Mouse (Mus musculus) Muller cell, postnatal 12 days (primary cell): ENCODE results near the gene Spdye4b.
"Not testable (repeated sequence)": the region's sequence is repeated elsewhere in the genome, so short reads cannot be mapped to it uniquely, and the experiment has no call there.

Experiments used
- DNase-seq: peaks from one replicate; pipeline ENCODE4 v3.0.0-alpha.2; 2015; ENCODE audit errors: inconsistent ontology term

Spdye4b gene

DNA sequence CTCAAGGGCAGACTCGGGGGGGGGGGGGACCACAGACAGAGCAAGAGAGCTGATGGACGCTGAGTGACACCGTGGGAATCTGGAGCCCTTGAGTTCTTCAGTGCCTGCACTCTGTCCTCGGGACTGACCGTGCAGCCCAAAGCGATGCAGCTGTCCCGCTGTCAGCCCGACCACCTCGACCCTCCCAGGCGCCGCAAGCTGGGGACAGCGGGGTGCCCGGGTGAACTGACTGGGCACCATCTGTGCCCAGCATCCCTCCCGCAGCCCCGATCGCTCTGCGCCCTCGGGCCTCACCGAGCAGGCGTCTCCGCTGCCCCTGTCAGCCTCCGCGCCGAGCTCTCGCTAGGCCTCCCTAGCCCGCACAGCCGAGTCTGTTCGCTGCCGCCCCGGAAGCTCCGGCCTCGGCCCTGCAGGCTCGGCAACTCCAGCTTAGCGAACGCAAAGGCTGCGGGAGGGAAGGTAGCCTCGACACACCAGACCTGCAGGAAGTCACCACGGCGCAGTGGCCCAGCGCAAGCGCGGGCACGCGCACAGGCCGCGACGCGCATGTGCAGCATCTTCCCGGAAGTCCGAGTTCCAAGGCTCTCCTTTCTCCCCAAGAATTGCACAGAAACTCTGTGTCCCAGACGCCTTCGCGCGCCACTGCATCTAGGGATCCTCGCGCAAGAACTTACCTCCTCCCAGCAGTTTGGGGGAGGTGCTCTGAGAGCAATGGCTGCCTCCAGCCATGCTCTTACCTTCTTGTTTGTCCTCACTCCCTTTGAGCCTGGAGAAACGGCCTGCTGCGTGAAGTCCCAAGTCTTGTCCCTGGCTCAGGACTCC lies at the start of gene Spdye4b, which contains the start of gene Rbak:
TSS of gene Spdye4b (plus strand) at position 763 of the 822 bp plus-strand sequence.
TSS of gene Rbak (minus strand) at position 521 of the 822 bp plus-strand sequence.
- DNase-seq: peak; percentile 94

DNA sequence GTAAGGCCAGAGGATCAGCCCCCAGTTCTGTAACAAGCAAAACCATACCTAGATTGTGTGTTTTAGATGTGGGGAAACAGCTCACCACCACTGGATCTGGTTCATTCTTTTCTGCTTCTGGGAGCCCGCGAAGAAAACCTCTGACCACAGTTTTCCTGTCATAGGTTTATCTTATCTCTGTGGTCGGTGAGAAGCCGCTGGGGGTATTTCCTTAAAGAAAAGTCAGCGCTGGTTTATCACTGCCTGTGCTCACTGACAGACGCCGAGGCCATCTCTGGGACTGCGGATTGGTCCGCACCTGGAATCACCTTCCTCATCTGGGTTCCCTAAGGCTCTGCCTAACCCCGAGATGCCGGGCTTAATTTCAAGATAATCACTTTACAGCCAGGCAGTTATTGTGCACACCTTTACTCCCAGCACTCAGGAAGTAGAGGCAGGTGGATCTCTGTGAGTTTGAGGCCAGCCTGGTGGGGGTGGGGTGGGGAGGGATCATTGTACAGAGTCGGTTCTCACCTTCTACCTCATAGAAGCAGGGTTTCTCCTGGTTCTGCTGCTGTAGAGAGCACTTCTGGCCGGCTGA lies 47.8 kb upstream of the Spdye4b start:
- DNase-seq: no peak

DNA sequence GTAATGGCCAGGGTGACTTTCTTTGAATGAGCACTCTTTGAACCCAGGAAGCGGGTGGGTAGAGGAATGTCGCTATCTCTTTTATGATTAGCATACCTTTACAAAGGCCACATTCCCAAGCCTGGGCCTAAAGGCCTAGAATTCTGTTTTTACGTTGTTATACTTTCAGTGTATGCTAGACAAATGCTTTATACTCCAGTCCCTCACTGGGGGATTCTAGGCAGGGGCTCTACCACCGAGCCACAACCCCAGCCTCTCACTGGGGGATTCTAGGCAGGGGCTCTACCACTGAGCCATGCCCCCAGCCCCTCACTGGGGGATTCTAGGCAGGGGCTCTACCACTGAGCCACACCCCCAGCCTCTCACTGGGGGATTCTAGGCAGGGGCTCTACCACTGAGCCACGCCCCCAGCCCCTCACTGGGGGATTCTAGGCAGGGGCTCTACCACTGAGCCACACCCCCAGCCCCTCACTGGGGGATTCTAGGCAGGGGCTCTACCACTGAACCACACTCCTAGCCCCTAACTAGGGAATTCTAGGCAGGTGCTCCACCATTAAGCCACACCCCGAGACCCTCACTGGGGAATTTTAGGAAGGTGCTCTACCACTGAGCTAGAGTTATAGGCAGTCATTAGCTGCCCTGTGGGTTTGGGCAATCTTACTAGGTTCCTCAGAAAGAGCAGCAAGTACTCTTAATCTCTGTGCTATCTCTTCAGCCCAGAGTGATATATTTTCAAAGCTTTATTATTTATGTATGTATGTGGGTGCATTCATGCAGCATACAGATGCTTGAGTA lies 46.4 kb upstream of the Spdye4b start:
- not testable (repeated sequence) for DNase-seq

DNA sequence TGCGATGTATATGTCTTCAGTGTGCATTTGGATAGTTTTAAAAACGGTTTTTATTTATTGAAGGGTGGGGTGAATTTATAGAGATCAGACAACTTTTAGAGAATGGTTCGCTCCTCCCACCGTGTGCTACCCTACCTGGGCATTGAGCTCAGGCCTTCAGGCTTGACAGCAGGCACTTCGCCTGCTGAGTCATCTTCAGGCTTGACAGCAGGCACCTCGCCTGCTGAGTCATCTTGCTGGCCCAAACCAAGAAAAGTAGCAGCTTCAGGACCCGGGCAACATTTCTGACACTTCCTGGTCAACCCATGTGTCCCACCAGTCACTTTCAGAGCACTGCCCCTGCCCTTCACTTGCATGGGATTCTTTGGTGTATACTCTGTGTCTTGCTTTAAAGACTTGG lies 45.8 kb upstream of the Spdye4b start:
- DNase-seq: no peak

DNA sequence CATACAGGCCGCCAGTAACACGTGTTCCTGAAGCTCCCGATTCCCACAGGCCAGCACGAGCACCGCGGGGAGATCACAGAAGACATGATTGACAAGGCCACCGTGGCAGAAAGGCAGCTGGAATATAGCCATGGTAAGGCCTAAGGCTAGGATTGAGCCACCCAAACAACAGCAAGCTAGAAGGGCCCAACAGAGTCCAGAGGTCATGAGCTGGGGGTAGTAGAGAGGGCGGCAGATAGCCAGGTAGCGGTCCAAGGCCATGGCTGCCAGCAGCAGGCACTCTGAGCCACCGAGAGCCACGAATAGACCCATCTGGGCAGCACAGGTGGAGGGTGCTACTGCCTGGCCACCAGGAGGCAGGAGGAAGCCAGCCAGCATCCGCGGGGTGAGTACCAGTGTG lies 43.2 kb upstream of the Spdye4b start:
- DNase-seq: no peak

DNA sequence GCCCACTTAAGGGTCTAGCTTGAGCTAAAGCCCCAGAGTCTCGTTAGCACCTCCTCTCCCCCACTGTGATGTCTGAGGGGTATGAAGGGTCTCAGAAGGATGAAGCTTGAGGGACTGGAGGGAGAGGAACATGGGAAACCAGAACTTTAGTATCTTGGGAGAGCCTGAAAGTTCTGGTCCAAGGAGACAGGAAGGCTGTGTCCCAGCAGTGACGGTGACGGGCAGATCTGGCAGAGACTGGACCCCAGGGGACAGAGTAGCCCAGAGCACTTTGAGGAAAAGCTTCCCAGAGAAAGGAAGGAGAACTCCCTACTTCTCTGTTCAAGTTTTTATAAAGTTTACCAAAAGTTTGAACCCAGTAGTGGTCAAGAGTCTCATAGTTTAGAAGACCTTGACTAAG lies 33.3 kb upstream of the Spdye4b start, which contains the start of gene Olfr718-ps1:
TSS of gene Olfr718-ps1 (minus strand) at position 101 of the 400 bp plus-strand sequence.
- no peak for DNase-seq

DNA sequence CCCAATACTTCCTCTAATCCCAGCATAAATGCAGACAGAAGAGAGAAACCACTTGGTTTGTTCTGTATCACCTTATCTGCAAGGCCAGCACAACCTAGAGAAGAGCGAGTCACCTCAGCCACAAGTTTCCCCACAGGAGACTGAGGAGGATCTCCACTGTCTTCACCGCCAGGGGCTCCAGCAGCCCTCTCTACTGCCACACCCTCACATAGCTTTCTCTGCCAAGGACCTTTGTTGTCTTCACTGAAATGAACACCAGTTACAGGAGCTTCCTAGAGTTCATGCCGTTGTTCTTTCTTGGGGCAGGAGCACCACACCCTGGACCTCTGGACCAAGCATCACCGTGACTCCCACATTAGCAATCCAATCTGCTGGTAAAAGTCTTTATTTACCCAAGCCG lies 32.2 kb upstream of the Spdye4b start:
- DNase-seq: no peak

DNA sequence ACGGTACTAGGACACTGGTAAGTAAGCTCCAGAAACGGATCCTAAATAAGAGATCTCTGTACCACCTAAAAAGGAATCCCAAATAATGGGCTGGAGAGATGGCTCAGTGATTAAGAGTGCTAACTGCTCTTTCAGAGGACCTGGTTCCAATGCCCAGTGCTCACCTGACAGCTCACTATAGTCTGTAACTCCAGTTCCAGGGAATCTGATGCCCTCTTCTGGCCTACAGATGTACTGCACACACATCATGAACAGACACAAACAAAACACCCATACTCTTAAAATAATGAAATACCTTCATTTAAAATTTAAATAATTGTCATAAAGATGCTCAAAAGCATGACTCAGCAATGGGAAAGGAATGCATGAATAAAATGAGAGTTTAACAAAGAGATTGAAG lies 31.3 kb upstream of the Spdye4b start:
- DNase-seq: no peak

DNA sequence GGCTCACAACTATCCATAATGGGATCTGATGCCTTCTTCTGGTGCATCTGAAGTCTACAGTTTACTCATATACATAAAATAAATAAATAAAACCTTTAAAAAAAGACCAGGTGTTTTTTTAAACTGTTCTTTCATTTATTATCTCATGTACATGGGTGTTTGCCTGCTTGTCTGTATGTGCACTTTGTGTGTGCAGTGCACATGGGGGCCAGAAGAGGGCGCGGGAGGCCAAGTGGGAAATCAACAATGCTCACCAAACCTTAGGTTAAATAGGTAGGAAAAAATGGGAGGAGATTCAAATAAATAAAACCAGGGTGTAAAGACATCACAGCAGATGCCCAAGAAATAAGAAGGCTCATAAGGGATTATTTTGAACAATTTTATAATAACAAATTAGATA lies 30.8 kb upstream of the Spdye4b start:
- DNase-seq: no peak

DNA sequence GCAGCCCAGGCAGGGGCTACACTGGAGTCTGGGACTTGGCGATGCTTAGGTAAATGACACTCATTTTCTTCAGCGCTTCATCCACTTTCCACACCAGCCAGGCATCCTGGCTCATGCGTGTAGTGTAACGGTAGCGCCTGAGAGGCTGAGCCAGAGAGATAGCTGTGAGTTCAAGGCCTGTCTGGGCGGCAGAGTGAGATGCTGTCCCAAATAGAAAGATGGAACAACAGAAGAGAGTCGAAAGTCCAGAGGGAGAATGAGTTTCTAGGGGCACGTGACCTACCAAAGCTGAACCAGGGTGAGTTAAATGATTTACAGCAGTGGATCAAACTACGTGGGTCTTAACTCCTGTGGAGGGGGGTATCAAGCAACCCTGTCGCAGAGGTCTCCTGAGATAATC lies 27.1 kb upstream of the Spdye4b start:
- no peak for DNase-seq

DNA sequence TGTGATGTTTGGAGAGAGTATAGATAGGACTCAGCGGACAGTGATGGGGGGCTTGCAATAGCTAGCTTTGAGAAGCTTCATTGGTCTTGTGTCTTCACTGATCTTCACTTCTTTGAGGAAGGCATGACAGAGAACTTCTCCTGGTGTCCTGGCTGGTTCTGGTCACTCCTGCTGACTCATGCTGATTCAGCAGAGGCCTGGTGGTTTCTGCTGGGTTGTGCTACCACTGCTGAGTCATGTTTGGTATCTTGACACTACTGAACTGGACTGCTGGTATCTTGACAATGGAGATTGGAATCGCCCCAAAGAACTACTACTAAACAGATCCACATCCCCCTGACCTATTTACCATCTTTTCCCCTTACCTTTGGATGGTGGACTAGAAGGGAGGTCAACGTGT lies 25.3 kb upstream of the Spdye4b start:
- DNase-seq: no peak

DNA sequence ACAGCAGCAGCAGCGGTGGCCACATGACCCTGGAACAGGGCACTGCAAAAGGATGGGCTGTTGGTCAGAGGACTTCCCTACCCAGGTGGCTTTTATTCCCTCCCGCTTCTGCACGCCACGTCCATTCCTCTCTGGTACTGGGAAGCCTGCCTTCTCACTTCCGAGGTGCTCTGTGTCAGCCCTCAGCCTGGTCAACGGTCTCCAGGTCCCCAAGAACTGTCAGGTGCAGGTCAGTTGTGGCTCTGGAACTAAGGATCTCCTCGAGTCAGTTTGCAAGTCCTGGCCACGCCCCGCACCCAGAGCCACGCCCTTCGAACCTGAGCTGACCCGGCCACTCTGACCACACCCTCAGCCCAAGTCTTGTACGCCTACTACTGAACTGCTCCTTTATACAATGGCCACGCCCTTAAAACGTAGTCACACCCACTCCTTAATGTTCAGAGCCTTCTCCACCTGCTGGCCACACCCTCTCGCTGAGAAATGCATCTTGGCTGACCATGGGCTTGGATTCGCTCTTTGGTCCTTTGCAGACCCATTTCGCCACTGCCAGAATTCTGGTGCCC lies 15.2 kb upstream of the Spdye4b start:
- DNase-seq: no peak

DNA sequence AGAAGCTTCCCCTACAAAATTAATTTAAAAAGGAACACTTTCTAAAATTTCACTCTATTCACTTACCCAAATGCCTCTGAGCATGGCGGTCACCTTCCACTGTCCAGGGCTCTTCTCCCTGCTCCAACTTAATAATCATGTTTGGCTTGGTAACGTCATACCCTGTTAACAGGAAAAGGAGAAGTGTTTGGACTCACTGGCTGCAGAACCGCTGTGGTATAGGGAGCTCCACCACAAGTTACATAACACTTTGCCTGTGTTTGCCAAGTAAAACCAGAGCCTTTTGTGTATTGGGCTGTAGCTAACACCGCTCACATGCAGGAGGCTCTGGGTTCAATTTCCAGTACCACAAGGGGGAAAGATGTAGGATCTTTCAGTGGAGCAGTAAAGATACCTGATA lies 4.8 kb upstream of the Spdye4b start:
- no peak for DNase-seq

DNA sequence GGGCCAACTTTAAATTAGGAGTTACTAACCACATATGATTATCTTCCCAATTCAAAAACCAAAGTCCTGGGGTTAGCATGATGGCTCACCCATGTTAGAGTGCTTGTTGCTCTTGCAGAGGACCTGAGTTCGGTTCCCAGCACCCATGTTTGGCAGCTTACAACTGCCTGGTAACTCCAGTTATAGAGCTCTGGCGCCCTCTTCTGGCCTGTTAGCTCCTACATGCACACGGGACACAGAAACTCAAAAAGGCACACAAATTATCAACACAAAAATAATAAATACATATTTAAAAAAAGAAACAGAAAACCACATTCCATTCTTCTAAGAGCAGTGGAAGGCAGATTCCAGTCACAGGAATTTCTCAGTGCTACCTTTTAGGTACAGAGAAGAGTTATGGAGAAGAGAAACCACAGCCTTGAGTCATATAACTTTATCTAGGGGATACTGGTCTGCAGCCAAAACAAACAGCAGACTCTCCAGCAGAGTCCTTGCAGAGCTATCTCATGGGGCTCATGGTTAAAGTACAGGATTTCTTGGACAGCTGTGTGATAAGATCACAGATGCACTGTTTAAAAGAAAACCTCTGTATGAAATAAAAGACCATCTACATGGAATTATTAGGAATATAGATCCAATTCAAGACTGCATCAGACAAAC lies 3.1 kb upstream of the Spdye4b start:
- DNase-seq: no peak

DNA sequence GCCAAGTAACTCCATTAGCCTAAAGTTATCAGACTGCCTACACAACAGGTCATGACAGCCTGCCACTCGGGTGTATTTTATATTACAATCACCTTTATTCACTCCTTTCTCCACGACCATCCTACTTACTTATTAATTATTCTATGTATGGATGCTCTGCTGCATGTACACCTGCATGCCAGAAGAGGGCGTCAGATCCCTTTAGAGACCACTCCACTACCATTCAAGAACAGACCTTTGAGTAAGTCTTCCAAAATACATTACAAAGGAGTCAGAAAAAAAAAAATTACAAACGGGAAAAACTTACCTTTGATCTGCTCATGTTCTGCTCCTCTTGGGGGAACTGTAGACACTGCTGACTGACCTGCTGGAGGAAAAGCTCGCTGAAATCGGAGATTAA lies 1.6 kb upstream of the Spdye4b start:
- peak; percentile 16 for DNase-seq

DNA sequence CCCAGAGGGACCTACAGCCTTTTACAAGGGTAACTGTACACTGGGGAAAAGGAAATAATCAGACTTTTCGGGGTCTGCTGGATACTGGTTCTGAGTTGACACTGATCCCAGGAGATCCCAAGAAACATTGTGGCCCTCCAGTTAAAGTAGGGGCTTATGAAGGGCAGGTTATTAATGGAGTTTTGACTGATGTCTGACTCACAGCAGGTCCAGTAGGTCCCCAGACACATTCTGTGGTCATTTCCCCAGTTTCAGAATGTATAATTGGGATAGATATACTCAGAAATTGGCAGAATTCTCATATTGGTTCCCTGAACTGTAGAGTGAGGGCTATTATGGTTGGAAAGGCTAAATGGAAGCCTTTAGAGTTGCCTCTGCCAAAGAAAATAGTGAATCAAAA lies 7.2 kb downstream of the Spdye4b start:
- DNase-seq: not testable (repeated sequence)

DNA sequence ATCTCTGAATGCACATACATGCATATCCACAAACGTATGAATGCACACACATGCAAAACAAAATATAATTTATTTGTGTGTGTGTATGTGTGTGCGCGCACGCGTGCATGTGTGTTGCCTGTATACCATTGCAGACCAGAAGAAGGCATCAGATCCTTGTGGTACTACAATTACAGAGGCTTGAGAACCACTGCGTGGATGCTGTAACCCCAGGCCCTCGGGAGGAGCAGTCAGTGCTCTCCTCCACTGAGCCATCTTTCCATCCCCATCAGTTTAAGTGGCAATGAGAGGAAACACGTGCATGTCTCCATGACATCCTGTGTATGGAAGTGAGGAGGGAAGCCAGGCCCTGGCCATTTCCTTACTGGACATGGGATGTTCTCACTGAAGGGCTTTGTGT lies 12.0 kb downstream of the Spdye4b start:
- no peak for DNase-seq

DNA sequence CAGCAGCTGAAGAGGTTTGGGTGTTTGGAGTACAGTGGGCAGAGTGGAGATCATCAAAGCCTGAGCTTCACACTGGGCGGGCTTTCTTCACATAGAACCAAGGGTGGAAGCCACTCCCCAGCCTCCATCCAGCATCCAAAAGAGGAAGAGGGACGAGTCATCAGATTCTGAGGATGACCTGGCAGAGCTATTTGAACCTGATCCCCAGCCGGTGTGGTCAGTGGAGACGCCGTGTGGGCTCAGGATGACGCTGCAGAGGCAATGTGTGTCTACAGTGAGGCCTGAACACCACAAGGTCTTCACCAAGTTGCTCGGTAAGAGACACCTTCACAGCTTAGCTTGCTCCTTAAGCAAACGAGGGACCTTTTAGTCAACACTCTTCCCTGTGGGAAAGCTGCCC lies 13.9 kb downstream of the Spdye4b start:
- peak; percentile 9 for DNase-seq

DNA sequence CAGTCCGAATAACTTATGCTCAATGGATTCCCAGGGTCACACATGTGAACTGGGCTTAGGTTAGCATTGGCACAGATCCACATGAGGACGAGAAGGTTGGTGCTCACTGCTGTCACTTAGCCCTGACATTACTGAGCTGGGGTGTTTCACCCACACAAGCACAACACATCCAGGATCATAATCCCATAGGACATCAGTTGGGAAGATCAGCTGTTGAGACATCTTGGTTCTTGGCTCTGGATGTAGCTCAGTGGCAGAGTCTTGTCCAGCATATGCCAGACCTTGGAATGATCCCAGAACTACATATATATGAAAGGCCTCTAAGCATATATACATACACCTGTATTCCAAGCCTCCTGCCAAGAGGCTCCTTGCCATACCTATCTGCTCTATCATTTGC lies 14.3 kb downstream of the Spdye4b start:
- no peak for DNase-seq

DNA sequence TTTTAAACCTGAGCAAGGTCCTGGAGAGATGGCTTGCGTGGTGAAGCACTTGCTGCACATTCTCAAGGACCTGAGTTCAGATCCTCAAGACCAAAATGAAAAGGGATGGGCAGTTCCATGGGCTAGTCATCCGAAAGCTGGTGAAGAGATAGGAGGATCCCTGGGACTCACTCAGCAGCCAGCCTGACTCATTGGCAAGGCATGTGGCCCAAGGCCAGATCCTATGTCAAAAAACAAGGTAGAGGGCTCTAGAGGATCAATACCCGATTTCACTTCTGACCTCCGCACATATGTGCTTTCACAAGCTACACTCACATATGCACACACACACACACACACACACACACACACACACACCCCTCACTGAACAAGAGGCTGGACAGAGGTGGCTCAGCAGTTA lies 15.7 kb downstream of the Spdye4b start:
- DNase-seq: peak; percentile 4

DNA sequence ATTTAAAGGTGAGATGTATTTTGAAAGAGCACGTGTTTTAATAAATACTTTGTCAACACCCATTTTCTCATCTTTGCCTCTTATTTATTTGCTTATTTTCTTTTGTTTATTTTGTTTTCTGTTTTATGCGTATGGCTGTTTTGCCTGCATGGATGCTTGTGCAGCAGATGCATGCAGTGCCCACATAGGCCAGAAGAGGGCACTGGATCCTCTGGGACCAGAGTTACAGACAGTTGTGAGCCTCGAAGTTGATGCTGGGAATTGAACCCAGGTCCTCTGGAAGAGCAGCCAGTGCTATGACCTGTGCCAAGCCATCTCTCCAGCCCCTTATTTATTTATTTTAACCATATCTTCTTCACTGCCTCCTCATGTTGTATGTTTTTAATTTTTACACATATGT lies 24.2 kb downstream of the Spdye4b start:
- no peak for DNase-seq

DNA sequence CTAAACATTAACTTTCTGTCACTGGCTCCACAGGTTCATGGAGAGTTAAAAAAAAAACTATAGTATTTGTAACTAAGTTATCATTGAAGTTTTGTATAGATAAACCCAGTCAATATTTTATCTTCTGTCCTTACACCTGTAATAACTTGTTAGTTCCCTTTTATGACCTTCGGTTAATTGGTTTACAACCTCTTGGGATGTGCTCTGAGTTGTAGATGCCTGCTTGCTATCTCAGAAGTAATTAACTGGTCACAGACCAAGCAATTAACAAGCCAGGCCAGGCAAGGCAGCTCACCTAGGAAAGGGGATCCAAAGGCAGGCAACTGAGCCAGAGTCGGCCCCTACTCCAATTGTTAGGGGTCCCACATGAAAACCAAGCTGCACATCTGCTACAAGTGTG lies 33.0 kb downstream of the Spdye4b start:
- DNase-seq: no peak
